Mouse (Mus musculus) heart, postnatal 0 days (tissue): ENCODE measurements around the gene Cldn13. TPM values are rescaled to one million over a fixed set of nuclear protein-coding genes. Genes with fewer than 3 reads are reported as not detected.
"Not testable (repeated sequence)": the region's sequence is repeated elsewhere in the genome, so short reads cannot be mapped to it uniquely, and the experiment has no call there.

Source experiments
- ATAC-seq: fragments of 200-750 bp; cut with Nextera tagmentation; 2 replicates; pipeline ENCODE4 v1.8.0; 2017; ENCODE audit warnings: low read depth, moderate number of reproducible peaks, moderate library complexity; ENCODE audit not compliant: insufficient read depth
- DNase-seq: peaks from one replicate; pipeline ENCODE4 v3.0.0-alpha.2; 2016; ENCODE audit warnings: low spot score
- H3K27ac ChIP-seq: fragments of 300-500 bp; sonication (generic); 2 replicates; pipeline ENCODE4 v1.5.1; 2014; ENCODE audit warnings: low read depth, mild to moderate bottlenecking
- H3K27me3 ChIP-seq: fragments of 300-500 bp; sonication (generic); 2 replicates; pipeline ENCODE4 v1.6.1; 2014; ENCODE audit warnings: low read length, mixed read lengths; ENCODE audit not compliant: control insufficient read depth, insufficient read depth
- H3K36me3 ChIP-seq: fragments of 300-500 bp; sonication (generic); replicated peaks from 2 replicates; pipeline ENCODE4 v1.6.1; 2014; ENCODE audit warnings: low read length, mixed read lengths; ENCODE audit not compliant: control insufficient read depth, insufficient read depth
- H3K4me1 ChIP-seq: fragments of 300-500 bp; sonication (generic); 2 replicates; pipeline ENCODE4 v1.6.1; 2014; ENCODE audit warnings: antibody characterized with exemption; ENCODE audit not compliant: control insufficient read depth, insufficient read depth
- H3K4me2 ChIP-seq: fragments of 300-500 bp; sonication (generic); 2 replicates; pipeline ENCODE4 v1.6.1; 2014; ENCODE audit warnings: low read depth, mild to moderate bottlenecking, low read length, moderate library complexity
- H3K4me3 ChIP-seq: fragments of 300-500 bp; sonication (generic); 2 replicates; pipeline ENCODE4 v1.5.1; 2014; ENCODE audit warnings: low read depth, low read length
- H3K9ac ChIP-seq: fragments of 300-500 bp; sonication (generic); replicated peaks from 2 replicates; pipeline ENCODE4 v1.6.1; 2014; ENCODE audit warnings: low read depth, low read length, mixed read lengths
- H3K9me3 ChIP-seq: fragments of 300-500 bp; sonication (generic); replicated peaks from 2 replicates; pipeline ENCODE4 v1.6.1; 2016; ENCODE audit warnings: low read length; ENCODE audit not compliant: control insufficient read depth
- CTCF ChIP-seq: IDR thresholded peaks from 2 replicates; pipeline ENCODE4 v1.5.1; 2016; ENCODE audit warnings: antibody characterized with exemption, control low read depth, low read depth
- EP300 ChIP-seq: IDR thresholded peaks from 2 replicates; pipeline ENCODE4 v1.6.1; 2016; ENCODE audit warnings: antibody characterized with exemption, low read depth
- WGBS: fragments of 180-500 bp; shearing (Covaris S2); extraction: QIAGEN DNeasy Blood & Tissue Kit; methylation state at CpG from one replicate; pipeline ENCODE4 v1.1.7; 2014; 5-methylcytosine and 5-hydroxymethylcytosine counted together
- polyA plus RNA-seq: library from polyadenylated mRNA; unstranded; fragments of >200 nt; fragmentation: Nextera tagmentation; extraction: Ambion mirVana; gene quantifications from 2 replicates; pipeline ENCODE4 v1.2.1, GENCODE M21; 2015
- total RNA-seq: library from RNA; depleted of rRNA; stranded (reverse); fragments of >200 nt; gene quantifications from 2 replicates; pipeline ENCODE4 v1.2.3, GENCODE M21; 2014; ENCODE audit warnings: low replicate concordance

The Cldn13 gene
- total and polyA plus RNA-seq, 2 experiments from 2014 or later, result 0.18 TPM; not detected in 1

- H3K36me3 ChIP-seq, result no peaks in the 10 kb centered on the region
- DNase-seq (no peak), ATAC-seq (no peak)
- H3K4me2 ChIP-seq, result no peak overlapping the region
- H3K4me1 ChIP-seq, result no peaks in the 10 kb centered on the region
- no peak overlapping the region for H3K9ac ChIP-seq
- H3K9me3 ChIP-seq, result no peaks in the 10 kb centered on the region
- no peaks in the 10 kb centered on the region for H3K27me3 ChIP-seq
- WGBS, result 62% methylated on average over 3 of the region's 3 CpGs
- TF ChIP-seq EP300, result no peak
- TF ChIP-seq CTCF, result no peak
- no peak overlapping the region for H3K4me3 ChIP-seq
- H3K27ac ChIP-seq, result no peak overlapping the region
These were observed 23.7 kb upstream of the Cldn13 start for GRCm38 (mm10) chr5:134939069-134939468.

GRCm38 (mm10) chr5:134936626-134937185 lies 21.4 kb upstream of the Cldn13 start:
- ATAC-seq, result no peak
- 76% methylated on average over 6 of the region's 6 CpGs for WGBS
- H3K4me1 ChIP-seq, result no peaks in the 10 kb centered on the region

GRCm38 (mm10) chr5:134936051-134936450 lies 20.7 kb upstream of the Cldn13 start:
- no peaks in the 10 kb centered on the region for H3K4me1 ChIP-seq
- H3K27ac ChIP-seq, result no peak overlapping the region
- H3K4me3 ChIP-seq, result no peak overlapping the region
- no peaks in the 10 kb centered on the region for H3K36me3 ChIP-seq
- ATAC-seq (no peak), DNase-seq (no peak)
- no peaks in the 10 kb centered on the region for H3K9me3 ChIP-seq
- H3K9ac ChIP-seq, result no peak overlapping the region
- WGBS, result 80% methylated on average over 6 of the region's 6 CpGs
- H3K4me2 ChIP-seq, result no peak overlapping the region
- TF ChIP-seq CTCF (no peak), EP300 (no peak)
- H3K27me3 ChIP-seq, result no peaks in the 10 kb centered on the region

More at GRCm38 (mm10) chr5:134936626-134937185, 21.4 kb upstream of the Cldn13 start:
- no peak for DNase-seq
- Histone ChIP-seq H3K9ac (no peak overlapping the region), H3K4me3 (no peak overlapping the region), H3K4me2 (no peak overlapping the region), H3K36me3 (no peaks in the 10 kb centered on the region), H3K9me3 (no peaks in the 10 kb centered on the region), H3K27me3 (no peaks in the 10 kb centered on the region), H3K27ac (no peak overlapping the region)
- no peak for TF ChIP-seq CTCF

- H3K27me3 ChIP-seq, result no peaks in the 10 kb centered on the region
- no peak overlapping the region for H3K27ac ChIP-seq
- no peaks in the 10 kb centered on the region for H3K36me3 ChIP-seq
- no peak overlapping the region for H3K4me2 ChIP-seq
- WGBS, result 86% methylated on average over 3 of the region's 3 CpGs
- DNase-seq (no peak), ATAC-seq (no peak)
- TF ChIP-seq CTCF (no peak), EP300 (no peak)
- no peak overlapping the region for H3K4me3 ChIP-seq
- no peaks in the 10 kb centered on the region for H3K4me1 ChIP-seq
- H3K9ac ChIP-seq, result no peak overlapping the region
- no peaks in the 10 kb centered on the region for H3K9me3 ChIP-seq
These were observed 19.3 kb upstream of the Cldn13 start for GRCm38 (mm10) chr5:134934666-134935065.

GRCm38 (mm10) chr5:134933686-134934085 lies 18.4 kb upstream of the Cldn13 start:
- not testable (repeated sequence) for H3K4me1 ChIP-seq, H3K36me3 ChIP-seq, DNase-seq, ATAC-seq, H3K9ac ChIP-seq, H3K4me3 ChIP-seq, H3K4me2 ChIP-seq, H3K27ac ChIP-seq, H3K27me3 ChIP-seq, H3K9me3 ChIP-seq
- WGBS, result 90% methylated on average over 5 of the region's 5 CpGs

- Histone ChIP-seq H3K27me3 (no peaks in the 10 kb centered on the region), H3K4me1 (no peaks in the 10 kb centered on the region), H3K4me2 (no peak overlapping the region), H3K36me3 (no peaks in the 10 kb centered on the region), H3K4me3 (no peak overlapping the region), H3K9ac (no peak overlapping the region), H3K9me3 (no peaks in the 10 kb centered on the region), H3K27ac (no peak overlapping the region)
- DNase-seq (no peak), ATAC-seq (no peak)
- 78% methylated on average over 8 of the region's 8 CpGs for WGBS
- TF ChIP-seq CTCF, result no peak
- TF ChIP-seq EP300, result no peak
These were observed 18.0 kb upstream of the Cldn13 start for GRCm38 (mm10) chr5:134933281-134933680.
